Mouse (Mus musculus): ENCODE measurements at regions not wholly inside any gene's neighbourhood (a gene's known extent, or its start where the extent isn't known, plus 50 kb on each side); places are given as distances from the start of the nearest gene placed in this dataset.
"Not testable (repeated sequence)": the region's sequence is repeated elsewhere in the genome, so short reads cannot be mapped to it uniquely, and the experiment has no call there.

DNA sequence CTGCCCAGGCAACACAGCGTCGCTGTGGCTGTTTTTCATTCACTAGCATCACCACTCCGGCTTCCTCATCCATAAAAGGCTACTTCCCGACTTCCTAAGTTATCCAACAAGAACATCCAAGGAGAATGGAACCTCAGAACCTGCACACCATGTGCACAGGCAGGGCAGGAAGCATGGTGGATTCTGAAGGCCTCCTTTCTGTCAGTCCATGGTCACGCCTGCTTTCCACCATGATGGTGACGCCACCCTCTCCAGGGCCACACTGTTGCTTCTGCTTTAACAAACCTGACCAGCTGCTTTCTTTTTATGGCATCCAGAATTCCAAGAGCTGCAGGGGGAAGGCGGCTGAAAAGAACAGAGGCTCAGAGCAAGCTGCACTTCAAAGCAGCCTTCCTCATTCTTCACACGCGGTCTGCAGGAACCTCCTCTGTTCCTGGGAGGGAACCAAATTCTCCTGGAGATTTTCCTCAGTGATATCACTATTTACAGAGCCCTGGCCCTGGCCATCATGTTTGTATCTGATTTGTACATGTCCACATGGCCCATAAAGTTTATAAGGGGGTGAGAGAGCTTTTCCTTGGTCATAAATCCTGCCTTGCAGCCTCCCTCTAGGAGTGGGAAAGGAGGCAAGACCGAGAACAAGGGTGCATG lies 164.8 kb upstream of the Npvf start:
- DNase-seq (ENCODE audit: extremely low read depth, insufficient read length, low spot score), result no peak

DNA sequence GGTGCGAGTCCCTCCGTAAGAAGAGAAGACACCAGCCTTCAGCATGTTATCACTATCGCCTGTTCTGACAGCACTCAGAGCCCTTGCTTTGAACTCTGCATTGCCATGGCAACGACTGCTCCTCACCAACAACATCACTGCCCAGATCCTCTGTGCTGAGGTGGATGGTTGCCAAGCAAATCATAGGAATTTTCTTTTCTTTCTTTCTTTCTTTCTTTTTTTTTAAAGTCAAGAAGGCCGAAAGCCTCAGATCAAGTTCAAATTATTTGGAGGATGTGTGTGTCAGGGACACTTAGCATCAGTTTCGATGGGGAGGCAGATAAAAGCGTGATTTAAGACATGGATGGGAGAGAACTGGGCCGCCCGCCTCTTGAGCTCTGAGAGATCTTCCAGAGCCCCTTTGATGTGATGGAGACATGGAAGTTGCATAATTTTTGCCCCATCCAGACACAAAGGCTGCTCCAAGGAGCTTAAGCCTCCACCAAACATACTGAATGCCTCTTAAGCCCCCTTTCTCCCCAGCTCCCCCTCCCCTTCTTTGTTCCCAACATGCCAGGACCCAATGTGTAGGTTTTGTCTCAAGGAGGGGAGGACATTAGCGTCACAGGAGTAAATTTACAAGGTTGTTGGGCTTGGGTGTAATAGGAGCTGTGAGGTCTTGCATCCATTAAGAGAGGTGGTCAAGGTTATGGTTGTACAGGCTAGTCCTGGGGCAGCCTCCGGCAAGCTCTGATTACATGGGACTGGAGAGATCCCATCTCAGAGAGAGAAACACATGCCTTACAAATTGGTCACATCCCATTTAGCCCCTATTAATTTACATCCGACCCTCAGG lies 167.4 kb upstream of the Npvf start:
- no peak for DNase-seq (ENCODE audit: extremely low read depth, insufficient read length, low spot score)

DNA sequence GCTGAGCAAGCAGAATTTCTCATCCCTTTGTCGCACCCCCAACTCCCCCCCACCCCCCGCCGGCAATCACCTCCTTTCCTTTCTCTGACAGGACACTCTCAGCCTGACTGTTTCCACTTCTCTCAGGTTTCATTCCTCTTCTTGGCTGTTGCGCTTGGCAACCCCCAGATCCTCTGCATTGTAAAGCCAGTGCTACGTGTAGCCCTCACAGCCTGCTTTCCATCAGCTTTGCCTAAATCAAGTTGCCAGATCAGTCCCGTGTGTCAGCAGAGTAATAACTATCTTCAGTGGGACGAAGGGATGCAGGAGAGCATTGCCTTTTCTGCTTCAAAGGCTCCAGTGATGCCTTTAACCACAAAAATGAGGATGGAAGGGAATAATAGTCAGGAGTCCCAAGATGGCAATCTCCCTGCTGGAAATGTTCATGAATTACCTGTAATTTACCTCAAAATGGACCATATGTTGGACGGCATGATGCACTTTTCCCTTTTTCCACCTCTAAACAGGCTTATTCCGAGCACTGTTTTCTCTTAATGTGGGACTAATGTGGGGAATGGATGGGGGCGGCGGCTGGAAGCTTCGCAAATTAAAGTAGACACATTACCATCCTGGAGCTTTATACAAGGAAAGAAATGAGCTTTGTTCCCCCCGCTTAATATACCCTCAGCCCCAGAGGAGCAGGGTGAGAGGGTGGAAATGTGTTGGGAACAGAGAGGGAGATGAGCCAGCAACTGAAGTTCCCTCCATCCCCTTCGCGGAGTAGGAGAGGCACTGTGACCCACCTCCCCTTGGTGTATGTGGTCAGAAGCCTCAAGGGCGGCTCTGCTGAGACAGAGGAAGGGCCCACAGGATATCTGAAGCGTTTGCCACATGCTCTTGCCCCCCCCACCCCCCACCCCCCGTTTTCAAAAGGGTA lies 168.3 kb upstream of the Npvf start:
- no peak for DNase-seq (ENCODE audit: extremely low read depth, insufficient read length, low spot score)

DNA sequence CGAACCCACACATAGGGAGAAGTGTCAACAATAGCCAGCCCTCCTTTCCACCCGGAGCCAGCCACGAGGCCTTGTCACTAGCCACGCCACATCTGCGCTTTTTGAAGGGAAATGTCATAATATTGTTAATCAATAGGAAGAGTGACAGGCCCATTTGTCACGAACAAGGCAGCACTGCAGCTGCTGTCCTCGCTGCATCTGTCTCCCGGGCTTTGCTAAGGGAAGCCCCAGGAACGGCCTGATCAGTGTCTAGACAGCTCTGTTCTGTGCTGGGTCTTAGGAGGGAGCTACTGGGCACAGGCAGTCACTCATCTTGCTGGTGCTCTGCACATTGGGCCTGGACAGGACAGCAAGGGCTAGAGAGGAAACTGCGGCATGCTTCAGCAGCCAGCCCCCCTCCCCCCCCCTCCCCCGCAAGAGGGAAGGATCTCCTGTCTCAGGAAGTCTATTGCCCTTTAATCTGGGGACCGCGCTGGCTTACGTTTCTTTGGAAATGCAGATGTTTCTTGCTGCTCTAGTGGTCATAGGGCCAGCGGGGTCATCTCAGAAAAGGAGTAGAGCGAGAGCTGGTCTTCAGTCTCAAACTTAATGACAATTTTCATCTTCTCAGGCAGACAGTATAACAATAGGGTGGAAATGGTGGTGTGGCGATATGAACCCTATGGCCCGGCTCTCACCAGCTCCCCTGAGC lies 169.1 kb upstream of the Npvf start:
- DNase-seq (ENCODE audit: extremely low read depth, insufficient read length, low spot score), result no peak

DNA sequence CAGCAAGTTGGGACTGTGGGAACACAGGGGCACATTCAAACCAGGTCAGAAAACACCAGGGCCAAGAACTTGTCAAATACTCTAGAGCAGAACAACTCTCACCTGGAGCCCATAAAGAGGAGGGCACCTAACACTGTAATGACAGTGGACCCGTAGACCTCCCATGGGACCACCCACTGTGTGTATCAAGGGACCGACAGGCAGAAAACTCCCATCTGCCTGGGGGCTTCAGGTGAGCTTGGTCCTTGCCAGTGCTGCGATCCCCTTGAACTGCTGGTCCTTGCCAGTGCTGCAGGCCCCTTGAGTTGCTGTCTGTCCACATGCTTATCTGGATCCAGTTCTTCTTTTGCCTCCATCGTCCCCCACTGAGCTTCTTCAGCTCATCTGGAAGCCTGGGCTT lies 170.2 kb upstream of the Npvf start:
- no peak for DNase-seq (ENCODE audit: extremely low read depth, insufficient read length, low spot score)

DNA sequence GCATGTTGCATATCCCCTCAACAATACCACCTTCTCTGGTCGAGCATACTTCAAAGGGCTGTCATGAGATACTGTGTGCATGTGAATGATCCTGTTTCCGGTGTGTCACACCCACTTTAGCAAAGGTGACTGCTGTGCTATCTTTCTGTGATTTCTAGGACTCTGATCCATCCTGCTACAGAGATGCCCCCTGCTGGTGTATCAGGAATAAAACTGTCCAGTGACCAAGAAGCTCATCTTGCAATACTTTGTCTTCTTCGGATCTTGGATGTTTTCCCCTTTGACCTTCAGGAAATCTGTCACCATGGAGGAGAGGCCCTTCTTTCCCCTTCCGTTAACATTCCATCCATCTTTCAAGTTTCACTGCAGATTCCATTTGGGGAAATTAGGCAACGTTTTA lies 177.5 kb upstream of the Npvf start:
- no peak for DNase-seq (ENCODE audit: extremely low read depth, insufficient read length, low spot score)

DNA sequence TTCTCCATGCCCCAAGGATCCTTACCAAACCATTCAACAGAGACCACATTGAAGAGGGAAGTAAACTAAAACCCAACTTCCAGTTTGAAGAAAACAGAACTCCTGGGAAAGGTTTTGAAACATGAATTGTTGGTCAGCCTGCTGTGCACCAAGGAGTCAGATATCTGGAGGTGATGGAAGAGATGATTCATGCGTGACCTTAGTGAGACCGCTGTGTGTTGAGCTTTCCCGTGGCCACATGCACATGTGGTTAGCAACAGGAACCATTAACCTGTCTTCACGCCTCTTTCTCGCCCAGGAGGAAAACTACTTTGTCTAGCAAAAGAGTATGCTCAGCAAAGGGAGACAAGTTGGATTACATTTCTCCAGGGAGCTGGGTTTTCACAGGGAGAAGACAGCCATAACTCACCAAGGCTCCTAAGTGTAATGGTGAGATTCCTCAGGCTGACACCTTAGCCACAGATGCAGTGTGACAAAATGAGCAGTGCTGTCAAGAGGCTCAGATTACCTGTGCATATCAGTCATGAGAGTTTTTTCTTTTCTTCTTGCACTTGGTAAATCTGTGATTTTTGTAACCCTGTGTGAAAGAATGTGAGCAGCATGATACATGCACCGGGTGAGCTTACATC lies 181.9 kb upstream of the Npvf start:
- no peak for DNase-seq (ENCODE audit: extremely low read depth, insufficient read length, low spot score)

DNA sequence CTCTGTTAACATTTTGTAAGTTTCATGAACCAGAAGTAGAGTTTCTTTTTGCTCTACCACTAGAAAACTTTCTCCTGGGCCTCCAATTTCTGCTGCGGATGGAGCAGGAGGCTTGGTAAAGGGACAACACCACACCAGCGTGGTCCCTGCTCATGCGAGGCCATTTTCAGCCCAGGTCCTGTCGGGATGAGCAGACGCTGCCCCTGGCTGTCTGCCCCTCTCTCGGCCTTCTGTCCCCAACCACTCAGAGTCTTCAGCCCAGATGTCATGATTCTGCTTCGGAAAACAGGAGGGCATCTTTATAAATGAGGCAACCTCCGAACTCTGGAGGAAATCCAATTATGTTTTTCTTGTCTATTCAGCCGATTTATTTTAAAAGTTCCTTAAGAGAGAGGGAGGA lies 186.6 kb upstream of the Npvf start:
- DNase-seq (ENCODE audit: extremely low read depth, insufficient read length, low spot score), result no peak

DNA sequence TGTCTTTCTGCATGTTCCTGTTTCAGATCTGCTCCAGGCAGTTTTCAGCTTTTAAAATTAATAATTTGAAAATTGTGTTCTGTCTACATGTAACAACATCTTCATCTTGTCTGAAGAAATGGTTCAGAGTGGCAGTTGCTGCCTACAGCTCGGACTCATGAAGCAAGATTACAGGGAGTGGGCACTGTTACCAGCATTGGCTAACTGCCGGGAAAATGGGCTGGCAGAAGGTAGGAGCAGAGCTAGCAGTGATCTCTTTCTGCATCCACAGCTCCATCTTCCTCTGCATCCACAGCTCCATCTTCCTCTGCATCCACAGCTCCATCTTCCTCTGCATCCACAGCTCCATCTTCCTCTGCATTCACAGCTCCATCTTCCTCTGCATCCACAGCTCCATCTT lies 191.0 kb upstream of the Npvf start:
- DNase-seq (ENCODE audit: extremely low read depth, insufficient read length, low spot score), result not testable (repeated sequence)

DNA sequence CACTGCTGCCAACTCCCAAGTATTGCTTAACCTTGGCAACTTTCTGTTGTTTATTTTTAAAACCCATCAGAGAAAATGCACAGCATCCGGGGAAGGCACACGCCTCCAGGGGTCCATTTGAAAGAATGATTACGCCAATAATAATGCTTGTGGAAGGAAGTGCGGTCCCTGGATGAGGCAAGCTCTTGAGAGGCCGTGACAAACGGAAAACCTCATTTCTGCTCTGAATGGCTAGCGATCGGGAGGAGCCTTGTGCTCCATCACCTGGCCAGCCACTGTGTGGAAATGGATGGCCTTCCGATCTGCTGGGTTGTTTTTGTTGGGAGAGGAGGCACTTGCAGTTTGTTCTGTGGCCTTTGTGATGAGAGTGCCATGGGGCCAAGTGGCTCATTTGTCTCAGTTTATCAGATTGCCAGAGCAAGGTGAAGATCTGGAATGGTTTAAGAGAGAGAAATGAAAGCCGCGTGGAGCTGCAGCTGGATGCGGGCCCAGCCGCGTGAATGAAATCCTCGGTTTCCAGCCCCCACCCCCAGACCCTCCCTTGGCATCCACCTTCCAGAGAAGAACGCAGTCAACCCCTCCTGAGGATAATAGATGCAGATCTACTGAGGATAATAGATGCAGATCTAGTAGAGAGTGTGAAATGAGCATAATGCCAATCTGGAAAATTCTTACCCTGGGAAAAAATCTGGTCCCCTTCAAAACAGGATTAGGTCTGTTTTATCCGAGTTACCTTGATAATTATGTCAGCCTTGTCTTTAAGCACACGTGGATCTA lies 192.7 kb upstream of the Npvf start:
- DNase-seq (ENCODE audit: extremely low read depth, insufficient read length, low spot score), result no peak

DNA sequence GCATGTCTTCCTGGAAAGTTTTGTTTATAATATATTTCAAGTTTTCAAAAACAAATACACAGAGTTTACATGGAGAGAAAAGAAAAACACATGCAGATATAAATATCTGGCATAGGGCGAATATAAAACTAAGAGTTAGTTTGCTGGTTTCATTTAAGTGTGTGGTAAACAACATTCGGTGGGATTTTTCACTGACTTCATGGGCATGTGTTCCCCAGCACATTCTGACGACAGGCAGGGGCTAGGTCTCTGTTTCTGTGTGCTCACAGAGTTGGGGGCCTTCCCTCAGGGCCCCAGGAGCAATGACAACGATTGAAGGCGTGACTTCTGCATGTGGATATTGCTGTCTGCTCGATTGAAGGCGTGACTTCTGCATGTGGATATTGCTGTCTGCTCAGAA lies 193.3 kb upstream of the Npvf start:
- no peak for DNase-seq (ENCODE audit: extremely low read depth, insufficient read length, low spot score)

DNA sequence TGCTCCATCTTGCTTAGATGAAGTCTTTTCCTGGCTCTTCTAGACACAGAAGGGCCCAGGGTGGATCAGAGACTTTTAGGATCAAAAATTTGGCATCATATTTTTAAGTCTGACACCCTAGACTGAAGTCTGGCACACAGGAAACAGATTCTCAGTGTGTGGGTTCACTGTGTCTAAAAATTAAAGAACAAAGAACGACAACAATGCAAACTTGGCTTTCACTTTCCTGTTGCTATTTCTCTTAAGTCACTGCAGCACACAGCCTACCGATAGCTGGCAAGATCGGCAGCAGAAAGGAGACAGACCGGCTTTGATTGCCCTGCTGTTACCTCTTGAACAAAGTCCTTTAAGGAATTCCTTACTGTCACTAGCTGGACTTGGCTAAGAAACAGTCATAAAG lies 204.9 kb upstream of the Npvf start:
- no peak for DNase-seq (ENCODE audit: extremely low read depth, insufficient read length, low spot score)

DNA sequence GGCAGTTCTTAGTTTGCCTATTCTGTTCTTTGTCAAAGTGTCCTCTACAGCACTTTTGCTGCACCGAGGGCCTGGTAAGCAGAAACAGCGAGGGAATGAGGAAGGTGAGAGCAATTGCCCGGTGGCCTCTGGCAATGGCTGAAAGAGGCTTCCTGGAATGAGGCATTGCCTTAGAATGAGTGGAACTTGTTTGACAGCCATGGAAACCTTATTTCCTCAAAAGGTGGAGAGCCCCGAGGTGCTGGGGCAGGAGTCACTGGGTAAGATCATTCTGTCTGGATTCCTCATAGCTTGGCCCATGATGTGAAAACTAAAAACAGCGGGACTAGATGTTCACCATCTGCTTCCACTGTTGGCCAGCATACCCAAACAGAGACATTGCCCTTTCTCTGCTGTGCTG lies 223.8 kb upstream of the Npvf start:
- no peak for DNase-seq (ENCODE audit: extremely low read depth, insufficient read length, low spot score)

DNA sequence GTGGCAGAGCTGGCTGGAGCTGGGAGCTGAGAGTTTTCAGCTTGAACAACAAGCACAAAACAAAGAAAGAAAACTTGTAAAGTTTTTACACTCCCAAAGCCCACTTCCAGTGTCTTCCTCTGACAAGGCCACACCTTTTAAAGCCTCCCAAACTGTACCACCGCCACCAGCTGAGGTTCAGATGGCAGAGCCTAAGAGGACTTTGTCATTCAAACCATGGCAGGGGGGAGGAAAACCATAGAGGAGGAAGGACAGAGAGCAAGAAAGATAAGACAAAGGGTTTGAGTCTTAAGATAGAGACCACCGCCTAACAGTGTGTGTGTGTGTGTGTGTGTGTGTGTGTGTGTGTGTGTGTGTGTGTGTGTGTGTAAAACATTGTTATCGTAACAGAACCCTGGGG lies 228.1 kb upstream of the Npvf start:
- no peak for DNase-seq (ENCODE audit: extremely low read depth, insufficient read length, low spot score)

DNA sequence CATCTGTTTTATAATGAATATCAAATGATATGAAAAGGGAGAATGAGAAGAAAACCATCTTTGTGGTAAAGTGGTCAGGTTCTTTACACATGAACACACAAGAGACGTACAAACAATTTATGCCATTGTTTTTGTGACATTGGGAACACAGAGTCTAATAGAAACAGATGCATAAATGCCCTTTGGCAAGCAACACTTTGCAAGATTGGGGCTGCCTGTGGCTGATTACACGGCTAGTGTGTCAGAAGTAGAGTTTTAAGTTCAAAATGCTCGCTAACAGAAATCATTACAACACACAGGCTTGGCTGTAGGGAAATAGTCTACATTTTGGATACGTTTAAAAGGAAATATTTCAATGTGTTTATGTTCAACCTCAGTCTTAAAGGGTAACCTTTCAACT lies 228.5 kb upstream of the Npvf start:
- no peak for DNase-seq (ENCODE audit: extremely low read depth, insufficient read length, low spot score)

DNA sequence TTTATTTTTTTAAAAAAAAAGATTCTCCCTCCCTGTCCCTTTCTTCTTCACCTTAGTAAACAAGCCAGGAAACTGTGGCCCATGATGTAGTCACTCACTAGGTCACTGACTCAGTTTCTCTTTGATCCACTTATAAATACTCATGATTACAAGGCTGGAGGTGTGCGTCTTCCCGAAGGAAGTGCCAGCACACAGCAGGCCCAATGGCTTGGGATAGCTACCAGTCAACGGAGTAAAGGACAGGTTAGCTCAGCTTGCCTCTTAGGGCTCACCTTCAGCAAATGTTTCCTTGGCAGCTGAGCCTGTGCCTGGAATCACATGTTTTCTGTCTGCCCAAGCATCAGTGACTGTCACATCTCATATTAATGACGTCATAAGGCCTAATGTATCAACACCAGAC lies 230.8 kb upstream of the Npvf start:
- DNase-seq (ENCODE audit: extremely low read depth, insufficient read length, low spot score), result no peak

DNA sequence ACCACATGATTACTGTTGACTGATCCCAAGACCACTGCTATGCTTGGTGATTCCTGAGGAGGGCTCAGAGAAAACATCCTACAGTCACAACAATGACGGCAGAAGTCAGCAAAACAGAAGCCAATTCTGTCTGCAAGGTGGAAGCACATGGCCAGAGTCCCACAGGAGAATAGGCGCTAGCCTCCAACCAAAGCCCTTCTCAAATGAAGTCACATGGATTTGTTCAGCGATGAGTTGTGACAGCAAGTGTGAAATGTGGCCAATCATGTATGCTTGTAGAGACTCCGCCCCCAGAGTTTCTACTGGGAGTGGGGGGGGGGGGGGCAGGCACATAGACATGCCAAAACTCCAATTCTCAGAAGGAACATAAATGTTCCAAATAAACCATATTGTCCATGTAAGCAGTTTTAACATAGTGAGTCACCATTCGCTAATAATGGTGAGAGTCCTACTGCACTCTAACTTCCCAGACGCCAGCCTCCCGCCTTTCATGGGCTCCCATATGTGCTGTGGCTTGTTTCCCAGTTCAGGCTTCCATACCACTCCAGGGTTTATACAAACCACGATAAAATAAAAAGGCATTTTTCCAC lies 231.6 kb upstream of the Npvf start:
- DNase-seq (ENCODE audit: extremely low read depth, insufficient read length, low spot score), result no peak

DNA sequence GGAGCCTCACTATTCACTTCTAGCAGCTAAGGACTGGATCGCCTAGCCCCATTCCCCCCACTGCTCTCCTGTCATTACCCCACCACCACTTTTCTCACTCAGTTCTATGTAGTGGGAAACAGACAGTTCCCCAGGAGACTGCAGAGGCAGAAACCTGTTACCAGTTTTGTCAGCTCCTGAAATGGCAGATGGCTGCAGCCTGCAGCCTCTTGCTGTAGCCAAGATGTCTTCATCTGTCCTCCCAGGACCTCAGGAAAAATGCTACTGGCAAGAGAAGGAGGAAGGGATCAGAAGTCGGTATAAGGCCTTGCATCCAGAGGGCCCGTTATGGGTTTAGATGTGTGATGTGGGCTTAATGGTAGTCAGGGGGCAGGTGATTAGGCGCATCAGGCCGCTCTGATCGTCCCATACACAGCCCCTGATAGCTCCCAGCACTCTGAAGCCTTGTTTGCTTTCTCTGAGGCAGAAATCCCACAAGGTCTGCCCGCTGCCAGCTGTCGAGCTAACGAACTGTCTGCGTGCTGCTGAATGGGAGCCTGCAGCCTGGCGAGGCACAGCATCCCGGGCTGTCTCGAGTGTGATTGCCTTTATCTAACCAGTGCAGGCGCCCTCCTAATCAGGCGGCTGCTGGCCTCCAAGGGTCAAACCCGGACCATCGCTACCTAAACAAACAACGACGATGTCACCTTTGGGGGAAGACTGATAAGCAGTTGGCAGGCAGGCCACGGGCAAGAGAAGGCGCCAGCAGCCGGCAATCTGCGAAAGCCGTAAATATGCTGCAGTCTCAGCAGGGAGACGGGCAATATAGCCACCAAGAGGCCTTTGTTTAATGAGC lies 236.3 kb upstream of the Npvf start:
- DNase-seq (ENCODE audit: extremely low read depth, insufficient read length, low spot score), result no peak

DNA sequence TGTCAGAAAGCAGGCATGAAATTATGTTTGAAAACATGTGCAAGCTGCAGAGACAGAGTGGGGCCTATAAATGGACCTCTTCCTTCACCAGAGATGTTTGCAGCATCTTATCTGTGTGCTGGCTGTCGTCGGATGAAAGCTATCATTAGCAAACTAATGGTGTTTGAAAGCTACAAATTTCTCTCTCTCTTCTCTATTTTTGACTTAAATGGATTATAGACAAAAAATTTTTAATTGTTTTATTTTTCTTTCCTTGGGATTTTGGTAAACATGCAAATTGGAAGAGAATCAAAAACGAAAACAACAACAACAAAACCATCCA lies 236.9 kb upstream of the Npvf start:
- no peak for DNase-seq (ENCODE audit: extremely low read depth, insufficient read length, low spot score)
